Mouse (Mus musculus) heart, postnatal 36 days (tissue): Measurements from ENCODE around the gene Ccdc146. TPM values are rescaled to one million over a fixed set of nuclear protein-coding genes. Genes with fewer than 3 reads are reported as not detected.

Experiments
- DNase-seq, 2 experiments: peaks; one replicate each; pipeline ENCODE4 v3.0.0; 2021 to 2022
- intact Hi-C: fragments of 180-260 bp; cut with DNase I; formaldehyde crosslinking; loops from one replicate; pipeline ENCODE4 v1.15.1; 2025
- total RNA-seq, 2 experiments: library from RNA; stranded (reverse); gene quantifications; 2 replicates each; pipeline ENCODE4 v1.2.3; 2021

Ccdc146 gene
- total RNA-seq, 2 experiments from 2014 or later = 2.1 to 3.4 TPM

DNA sequence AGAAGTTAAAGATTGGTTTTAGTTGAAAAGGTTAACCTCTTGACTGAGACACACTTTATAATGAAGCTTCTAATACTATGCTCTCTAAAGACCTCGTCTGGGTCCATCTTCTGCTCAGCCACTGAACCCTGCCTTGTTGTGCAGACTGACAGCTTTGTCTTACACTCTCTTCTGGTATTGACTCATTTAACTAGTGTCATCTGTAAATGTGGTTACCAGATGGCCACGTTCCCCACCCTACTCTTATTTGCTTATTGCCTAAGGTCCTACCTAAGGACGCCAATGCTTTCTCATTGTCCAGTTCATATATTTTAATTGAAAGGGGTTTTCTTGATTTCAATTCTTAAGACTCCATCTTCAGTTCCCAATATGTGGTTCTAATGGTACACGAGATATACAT lies 35.6 kb downstream of the Ccdc146 start:
- no peak for DNase-seq
- intact Hi-C loops = no loop called here

DNA sequence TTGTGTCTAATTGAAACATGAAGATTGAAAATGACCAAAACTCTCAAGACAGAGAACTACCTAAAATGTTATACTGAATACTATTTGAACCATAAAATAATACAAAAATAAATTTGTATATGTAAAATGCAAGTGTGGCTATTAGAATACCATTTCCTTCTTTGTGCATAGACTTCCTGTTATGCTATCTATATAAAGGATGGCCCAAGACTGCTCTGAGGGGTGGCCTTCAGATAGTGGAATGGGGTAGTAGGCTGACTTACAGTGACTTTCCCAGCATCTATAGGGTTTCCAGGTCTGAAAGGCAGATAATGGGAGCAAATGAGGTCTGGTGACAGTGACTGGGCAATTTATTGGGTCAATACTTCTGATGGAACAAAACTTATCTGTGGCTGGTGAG lies 37.1 kb downstream of the Ccdc146 start:
- no peak for DNase-seq
- intact Hi-C loops = no loop called here

DNA sequence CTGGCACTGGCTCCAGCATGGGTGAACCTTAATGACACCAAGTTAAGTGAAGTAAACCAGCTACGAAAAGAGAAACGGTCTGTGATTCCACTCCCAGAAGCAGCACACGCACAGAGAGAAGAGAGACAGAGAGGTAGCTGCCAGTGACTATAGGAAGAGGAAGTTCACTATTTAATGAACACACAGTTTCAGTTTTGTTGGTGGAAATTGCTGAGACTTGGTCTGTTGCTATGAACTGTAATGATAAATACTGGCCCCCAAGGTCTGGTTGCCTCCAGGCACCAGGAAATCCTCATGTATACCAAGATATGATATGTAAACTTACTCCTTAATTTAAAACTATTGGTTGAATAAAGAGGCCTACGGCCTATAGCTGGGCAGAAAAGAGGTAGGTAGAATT lies 38.0 kb downstream of the Ccdc146 start:
- intact Hi-C loops = no loop called here
- DNase-seq = no peak

DNA sequence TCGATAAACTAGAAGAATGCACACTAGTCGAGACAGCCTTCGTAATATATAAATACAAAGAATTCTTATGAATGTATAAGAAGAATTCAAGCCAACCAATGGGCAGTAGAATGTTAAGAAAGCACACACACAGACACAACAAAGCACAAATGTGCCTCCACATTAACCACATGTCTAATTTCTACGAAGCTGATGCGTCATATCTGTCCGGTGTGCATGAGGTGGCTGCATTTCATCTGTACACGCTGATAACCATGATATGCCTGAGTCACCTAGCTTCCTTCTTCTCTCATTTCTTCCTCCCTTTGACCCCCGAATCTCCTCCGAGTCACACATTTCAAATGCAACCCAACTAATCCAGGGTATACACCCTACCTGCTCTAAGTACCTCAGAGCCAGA lies 39.5 kb downstream of the Ccdc146 start:
- DNase-seq = no peak
- intact Hi-C loops = no loop called here

DNA sequence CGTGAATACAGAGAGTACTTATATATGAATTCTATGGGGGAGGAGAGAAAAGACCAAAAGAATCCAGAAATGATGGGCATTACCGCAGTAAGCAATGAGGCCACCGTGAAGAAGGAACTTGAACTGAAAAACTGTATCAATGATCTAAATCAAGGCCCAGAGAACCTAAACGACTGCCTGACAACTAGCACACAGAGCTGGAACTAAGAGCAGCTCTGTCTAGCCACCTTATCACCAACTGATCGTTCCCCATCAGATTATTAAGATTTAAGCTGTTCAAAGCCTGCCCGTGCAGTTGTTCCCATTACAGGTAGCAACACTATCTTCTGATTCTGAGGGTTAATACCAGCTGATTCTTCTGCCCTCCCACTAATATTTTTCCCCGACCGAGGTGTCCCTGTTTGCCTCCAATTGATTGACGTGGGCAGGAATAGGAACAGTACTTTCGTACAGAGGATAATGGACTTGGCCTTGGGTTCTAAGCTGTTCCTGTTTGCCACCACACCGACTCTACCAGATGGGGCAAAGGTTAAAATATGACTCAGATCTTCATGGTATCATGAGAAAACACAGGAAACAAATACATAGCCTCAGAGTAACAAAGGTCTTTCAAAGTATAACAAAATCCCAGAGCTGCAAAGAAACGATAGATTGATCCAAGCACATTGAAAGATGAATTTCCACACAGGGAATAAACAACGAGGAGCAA lies 40.1 kb downstream of the Ccdc146 start:
- DNase-seq = no peak
- intact Hi-C loops = no loop called here

DNA sequence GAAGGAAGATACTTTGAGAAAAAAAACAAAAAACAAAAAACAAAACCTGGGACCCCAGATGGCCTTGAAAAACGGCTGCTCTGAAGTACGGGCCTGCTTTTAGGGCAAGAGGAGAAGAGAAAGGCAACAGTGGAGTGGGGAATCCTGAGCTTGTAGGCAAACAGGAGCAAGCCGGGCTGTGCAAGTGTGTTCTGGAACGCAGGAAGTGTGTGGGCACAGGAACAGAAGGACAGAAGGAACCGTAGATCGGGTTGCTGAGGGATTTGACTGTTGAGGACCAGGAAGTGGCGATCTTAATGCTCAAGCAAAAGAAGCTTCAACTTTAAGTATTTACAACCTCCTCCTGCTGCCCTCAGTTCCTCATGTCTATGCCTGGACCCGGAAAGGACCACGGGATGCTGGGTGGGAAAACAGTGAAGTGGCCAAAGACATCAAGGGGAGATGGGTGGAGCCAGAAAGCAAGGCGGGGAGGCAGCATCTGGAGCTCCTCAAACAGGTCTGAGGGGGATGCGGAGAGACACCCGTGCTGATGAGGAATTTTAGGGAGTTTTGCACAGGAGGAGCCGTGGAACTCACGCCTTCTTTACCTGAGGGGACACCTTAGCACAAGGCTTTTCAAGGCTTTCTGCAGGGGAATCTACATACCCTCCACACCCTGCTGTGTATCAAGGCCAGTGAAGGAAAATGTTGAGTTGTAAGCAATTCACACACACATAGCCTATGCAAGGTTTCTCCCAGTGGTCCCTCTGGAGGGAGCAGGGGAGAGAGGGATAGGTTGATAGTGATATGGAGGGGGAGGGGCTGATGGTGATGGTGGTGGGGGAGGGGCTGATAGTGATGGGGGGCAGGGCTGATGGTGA lies 40.9 kb downstream of the Ccdc146 start:
- intact Hi-C loops = no loop called here
- DNase-seq = peak in 1 of 2 experiments; percentile 24

DNA sequence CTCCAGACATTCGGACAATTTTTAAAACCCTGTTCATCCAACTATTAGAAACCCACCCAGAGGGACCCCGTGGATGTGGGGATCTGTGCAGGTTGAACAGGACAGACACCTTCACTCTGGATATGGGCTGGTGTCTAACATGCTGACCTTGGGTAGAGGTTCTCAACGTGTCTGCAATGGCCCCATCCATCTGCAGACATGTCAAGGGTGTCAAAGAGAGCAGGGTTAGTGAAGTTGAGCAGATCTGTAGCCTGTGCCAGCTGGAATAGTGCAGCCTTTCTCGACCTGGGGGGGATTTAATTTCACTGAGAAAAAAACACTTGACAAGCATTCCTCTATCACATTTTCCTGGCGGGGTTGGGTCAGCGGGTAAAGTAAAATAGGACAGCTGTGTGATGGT lies 41.8 kb downstream of the Ccdc146 start:
- intact Hi-C loops = no loop called here
- DNase-seq = no peak

DNA sequence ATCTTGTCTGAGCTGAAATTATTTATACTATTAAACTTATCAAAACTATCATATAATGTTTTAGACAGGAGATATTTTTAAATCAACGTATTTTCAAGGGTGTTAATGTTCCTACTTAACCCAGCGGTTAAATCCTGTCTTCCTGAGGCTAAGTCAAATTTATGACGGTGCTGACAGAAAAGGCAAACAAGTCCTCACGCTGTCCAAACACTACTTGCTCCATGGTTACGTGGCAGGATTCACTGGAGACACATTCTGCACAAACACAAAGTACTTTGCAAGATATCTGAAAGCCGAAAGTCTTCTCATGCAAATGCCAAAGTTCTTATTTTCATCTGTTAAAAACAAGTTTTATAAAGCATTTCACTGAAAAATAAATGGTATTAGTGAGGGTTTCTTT lies 42.5 kb downstream of the Ccdc146 start:
- intact Hi-C loops = no loop called here
- no peak for DNase-seq

DNA sequence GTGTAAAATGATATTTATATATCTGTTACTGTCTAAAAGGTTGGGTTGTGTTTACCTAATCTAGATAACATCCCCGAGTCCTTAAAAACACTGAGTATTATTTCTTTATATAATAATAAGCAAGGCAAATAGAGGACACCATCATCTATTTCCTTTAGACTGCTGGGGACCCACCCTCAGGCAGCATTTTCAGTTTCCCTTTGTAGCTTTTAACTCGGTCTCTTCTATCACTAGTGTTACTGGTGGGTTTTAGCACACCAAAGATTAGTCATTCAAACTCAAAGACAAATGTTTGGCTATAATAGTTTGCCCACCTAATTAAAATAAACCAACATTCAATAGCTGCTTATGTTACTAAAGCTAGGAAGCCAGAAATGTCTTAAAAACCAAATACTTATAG lies 46.1 kb downstream of the Ccdc146 start:
- intact Hi-C loops = no loop called here
- DNase-seq = no peak

DNA sequence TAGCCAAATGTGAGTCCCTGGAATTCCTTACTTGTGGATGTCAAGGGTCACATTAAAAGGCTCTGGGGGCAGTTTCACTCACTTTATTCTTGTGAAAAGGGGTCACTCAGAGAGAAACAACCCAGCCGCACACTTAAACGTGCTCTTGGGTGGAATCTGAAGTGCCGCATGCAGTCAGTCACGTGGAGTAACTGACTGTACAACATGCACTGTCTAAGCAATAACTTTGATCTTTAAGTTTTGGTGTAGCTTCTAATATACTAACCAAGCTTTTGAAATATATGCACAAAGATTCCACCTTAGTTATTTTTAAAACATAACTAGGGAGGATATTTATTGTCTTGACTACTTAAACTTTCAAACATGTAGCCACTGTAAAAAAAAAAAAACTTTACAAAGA lies 47.5 kb downstream of the Ccdc146 start:
- DNase-seq = no peak
- intact Hi-C loops = no loop called here

DNA sequence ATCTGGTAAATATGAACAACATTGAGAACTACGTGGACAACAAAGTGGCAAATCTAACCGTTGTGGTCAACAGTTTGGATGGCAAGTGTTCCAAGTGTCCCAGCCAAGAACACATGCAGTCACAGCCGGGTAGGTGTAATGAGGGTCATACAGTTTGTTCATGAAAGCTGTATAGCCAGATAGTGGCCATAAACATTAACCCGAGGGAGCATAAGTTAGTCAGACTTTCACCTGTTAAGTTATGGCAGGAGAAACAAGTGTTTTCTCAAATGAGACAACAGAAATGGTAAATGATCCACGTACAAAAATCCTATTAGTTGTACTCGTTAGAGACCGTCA lies 51.3 kb downstream of the Ccdc146 start:
- DNase-seq = no peak
- intact Hi-C loops = loop anchor here (2.0 to 5.0 kb wide), 2 partner anchors 41 to 94 kb away; no protein-coding TSS in a partner anchor

DNA sequence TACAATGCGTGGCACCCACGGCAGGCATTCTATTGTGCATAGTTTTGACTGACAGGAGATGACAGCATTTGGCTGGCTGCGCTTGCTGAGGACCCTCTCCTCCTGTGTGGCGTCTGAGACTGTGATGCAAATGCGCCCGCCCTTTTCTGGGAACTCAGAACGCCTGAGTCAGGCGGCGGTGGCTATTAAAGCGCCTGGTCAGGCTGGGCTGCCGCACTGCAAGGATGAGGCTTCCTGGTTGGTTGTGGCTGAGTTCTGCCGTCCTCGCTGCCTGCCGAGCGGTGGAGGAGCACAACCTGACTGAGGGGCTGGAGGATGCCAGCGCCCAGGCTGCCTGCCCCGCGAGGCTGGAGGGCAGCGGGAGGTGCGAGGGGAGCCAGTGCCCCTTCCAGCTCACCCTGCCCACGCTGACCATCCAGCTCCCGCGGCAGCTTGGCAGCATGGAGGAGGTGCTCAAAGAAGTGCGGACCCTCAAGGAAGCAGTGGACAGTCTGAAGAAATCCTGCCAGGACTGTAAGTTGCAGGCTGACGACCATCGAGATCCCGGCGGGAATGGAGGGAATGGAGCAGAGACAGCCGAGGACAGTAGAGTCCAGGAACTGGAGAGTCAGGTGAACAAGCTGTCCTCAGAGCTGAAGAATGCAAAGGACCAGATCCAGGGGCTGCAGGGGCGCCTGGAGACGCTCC lies 51.8 kb downstream of the Ccdc146 start, which contains the start of gene Fgl2:
Gene Fgl2, plus strand, starts transcription at position 150 of the 687 bp plus-strand sequence.
- peak; percentile 72 to 74 for DNase-seq
- intact Hi-C loops = loop anchor here (2.0 to 5.0 kb wide), 2 partner anchors 40 to 94 kb away; no protein-coding TSS in a partner anchor

DNA sequence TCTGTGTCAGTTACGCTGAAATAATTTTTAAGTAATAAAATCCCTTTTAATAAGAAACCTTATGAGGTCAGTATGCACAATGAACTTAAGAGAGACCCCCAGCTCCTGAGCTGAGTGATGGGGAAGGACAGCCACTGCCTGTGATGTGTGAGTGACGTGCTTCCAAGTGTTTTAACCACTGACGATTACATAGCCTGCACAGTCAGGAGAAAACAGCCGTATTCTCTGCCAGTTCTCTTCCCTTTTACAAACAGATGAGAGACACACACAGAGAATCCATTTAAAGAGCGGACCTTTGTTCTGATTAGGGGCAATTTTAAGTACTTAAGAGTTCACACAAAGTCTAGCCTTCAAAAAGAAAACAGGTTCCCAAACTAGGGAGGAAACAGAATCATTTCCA lies 52.6 kb downstream of the Ccdc146 start:
- intact Hi-C loops = loop anchor here (2.0 to 5.0 kb wide), 2 partner anchors 40 to 93 kb away; no protein-coding TSS in a partner anchor
- DNase-seq = no peak

DNA sequence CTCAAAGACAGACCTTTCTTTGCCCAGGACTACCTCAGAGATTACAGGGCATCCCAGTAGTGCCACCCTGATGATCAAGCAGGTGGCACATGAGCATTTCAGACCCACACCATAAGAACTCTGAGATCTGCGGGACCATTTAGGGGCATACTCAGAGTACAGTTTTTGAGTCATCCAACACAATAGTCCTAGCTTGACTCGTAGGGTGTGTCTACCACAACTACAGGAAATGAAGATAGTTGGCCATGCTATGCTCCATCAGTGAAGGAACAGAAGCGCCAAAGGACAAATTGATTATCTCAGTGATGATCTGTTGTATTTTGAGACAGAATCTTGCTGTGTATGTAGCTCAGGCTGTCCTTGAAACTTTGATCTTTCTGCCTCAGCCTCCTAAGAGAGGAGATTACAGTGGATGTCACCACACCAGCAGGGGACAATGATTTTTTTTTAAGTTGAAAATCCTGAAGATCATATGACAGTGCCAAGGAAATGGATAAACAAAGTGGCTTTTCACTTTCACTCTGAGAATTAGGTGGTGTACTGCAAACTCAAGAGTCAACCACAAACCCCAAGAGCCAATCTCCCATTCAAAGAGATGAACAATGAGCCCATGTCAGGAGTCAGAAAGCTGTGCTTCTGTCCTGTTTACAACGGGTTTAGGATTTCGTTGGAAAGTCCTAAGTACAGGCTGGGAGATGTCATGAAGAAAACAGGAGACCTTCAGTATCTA lies 54.1 kb downstream of the Ccdc146 start:
- DNase-seq = no peak
- intact Hi-C loops = loop anchor here (5.0 kb wide), 1 partner anchor 38 kb away; no protein-coding TSS in a partner anchor

DNA sequence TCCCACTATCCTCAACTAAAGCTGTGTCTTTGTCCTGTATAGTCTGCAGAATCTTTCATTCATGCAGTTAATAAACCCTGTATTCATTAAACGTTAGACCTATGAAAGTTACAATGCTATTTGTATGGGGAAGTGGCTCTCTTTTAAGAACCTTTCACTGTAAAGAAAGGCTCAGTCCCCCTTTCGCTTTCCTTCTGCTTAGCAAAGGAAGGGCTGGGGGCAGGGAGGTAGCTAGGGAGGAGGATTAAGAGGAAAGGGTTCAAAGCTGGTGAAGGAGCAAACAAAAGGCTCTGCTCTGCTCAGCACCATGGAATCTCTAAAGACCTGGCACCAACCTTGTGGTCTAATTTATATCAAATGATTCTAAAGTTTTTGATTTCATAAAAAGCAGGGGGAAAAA lies 57.0 kb downstream of the Ccdc146 start:
- intact Hi-C loops = no loop called here
- DNase-seq = no peak

DNA sequence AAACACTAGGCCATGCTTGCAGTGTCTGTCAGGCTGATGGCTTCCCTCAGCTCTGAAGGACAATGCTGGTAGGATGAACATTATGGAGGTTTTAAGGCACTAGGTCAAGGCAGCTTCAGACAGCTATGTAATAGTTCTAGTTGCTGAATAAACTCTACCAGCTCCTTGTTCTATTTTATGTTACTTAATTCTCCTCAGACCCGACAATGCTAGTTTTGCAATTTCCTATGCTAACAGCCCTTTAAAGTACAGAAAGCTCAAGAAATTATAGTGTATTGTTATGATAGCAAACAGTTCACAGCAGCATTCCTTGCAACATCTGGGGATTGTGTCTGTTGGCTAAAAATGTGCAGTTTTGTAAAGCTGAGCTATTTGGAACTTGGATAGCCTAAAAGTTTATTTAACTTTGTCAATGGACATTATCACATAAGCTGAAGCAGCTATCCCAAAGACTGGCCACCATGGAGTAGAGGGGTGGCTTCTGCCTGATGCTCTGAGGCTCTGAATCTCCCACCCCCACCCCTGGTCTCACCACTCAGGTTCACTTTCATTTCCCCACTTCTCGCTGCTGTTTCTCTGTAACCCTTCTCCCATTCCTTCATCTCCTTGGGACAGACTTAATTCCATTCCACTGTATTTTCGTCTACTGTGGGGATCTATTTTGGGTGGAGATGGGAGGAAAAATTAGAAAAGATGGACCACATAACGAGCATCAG lies 58.0 kb downstream of the Ccdc146 start:
- DNase-seq = no peak
- intact Hi-C loops = no loop called here

DNA sequence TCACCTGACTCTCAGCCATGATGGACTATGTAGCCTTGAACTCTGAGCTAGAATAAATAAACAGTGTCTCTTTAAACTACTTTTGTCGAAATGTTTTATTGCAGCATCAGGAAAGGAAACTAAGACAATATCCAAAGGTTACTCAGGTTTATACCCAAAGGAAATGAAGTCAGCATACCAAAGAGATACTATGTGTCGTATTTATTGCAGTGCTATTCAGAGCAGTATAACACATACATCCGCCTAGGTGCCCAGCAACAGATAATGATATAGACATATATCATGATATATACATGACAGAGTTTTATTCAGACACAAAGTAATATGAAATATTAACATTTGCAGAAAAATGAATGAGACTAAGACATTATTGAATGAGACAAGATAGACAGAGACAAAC lies 61.1 kb downstream of the Ccdc146 start:
- intact Hi-C loops = no loop called here
- DNase-seq = no peak

DNA sequence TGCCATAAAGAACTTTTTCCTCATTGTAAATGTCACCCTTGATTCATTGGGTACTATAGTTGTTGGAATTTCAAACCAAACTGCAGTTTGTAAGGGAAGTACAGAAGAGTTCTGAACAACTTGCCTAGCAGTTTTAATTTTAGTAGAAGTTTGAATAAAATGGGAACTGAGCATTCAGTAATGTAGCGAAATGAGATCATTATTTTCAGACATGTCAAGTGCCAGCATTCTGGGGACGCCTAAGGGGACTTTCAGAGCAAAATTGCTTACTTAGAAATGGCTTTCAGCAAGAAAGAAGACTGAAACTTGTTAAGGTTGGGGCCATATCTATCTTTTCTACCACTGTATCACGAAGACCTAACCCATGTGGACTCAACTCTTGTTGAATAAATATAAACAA lies 65.8 kb downstream of the Ccdc146 start:
- intact Hi-C loops = no loop called here
- no peak for DNase-seq

DNA sequence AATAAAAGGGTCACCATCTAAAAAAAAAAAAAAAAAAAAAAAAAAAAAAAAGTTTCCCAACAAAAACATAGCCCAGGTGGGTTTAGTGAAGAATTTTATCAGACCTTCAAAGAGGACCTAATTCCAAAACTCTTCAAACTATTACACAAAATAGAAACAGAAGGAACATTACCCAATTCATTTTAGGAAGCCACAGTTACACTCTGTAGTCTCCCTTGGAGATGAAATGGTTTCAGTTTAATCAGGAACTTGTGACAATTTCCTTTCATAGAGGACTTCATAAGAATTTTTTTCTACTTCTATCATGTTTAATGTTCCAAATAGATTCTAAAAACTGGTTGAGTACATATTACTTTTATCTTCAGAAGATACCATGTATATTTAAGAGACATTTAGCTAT lies 72.8 kb downstream of the Ccdc146 start:
- intact Hi-C loops = no loop called here
- no peak for DNase-seq

DNA sequence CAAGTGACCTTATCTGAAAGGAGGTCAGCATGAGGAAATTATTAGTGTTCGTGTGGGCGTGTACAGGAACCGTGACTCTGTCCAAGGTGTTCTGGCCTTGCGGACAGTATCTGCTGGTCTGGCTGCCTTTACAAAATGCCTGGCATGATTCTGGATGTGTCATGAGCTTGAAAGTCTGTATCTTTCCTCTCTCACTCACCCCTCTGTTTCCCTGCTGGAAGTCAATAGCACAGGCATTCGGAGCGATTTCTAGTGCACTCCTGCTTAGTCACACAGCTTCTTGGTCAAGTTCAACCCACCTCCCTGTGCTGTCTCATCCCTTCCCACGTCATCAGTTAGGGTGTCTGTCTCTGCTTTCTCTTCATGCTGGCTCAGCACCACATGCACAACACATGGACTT lies 76.1 kb downstream of the Ccdc146 start:
- DNase-seq = peak in 1 of 2 experiments; percentile 44
- intact Hi-C loops = no loop called here
